Mouse (Mus musculus) layer of hippocampus, adult 9-10 months (tissue): ENCODE results near the gene Scaf4.
A peak's percentile ranks its signal among the peaks of the same experiment; 100 is the strongest.

ENCODE experiments used
- DNase-seq: peaks from one replicate; pipeline ENCODE4 v3.0.0; 2022; ENCODE audit warnings: low spot score

Gene Scaf4

DNA sequence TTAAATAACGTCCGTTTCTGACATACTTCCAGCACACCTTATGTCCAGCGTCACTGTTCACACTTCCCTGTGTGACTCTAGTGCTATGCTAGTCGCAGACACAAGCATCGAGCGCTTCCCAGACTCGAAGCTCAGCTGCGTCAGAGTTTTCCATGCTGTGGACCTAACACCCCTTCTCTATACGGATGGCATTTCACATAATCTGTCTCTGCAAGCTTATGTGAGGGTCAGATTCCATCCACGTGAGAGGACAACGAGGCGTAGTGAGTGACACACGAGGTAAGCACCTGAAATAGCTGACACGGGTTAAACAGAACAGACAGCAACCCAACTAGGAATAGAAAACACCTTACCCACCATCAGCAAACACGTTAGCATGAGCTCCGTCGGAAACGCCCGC lies 82.2 kb downstream of the Scaf4 start:
- DNase-seq, result no peak

DNA sequence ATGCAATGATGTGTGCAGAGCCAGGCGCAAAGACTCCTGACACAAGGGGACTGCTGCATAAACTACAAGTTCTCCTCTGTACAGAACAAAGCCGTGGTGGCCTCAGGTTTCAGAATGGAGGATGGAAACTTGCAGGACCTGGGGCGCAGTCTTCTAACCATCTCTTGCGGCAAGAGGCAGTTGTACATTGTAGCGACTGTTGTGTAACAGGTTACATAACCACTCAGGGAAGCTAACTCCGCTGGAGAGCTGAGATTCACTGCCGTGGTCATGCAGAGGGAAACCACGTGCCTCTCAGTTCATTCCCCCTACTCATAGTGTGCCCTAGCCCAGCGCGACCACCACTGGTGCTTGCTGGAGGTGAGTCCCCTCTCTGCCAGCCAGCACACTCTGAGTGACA lies 85.1 kb downstream of the Scaf4 start:
- DNase-seq, result no peak

DNA sequence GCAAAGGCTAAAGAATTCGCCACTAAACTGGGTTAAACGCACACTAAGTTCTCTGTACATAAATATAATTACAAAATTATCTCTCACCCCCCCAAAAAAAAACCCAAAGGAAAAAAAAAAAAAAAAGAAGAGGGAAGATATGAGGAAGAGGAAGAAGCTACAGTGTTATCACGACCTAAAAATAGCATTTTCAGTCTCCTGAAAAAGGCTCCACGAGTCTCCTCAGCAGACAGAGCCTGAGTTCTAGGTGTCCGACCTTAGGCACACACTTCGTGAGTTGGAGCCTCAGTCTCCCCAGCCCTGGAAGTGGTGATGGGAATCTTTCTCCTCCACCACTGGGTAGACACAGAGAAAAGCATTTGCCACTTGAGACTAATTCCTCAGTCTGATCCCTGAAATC lies 85.7 kb downstream of the Scaf4 start:
- no peak for DNase-seq

DNA sequence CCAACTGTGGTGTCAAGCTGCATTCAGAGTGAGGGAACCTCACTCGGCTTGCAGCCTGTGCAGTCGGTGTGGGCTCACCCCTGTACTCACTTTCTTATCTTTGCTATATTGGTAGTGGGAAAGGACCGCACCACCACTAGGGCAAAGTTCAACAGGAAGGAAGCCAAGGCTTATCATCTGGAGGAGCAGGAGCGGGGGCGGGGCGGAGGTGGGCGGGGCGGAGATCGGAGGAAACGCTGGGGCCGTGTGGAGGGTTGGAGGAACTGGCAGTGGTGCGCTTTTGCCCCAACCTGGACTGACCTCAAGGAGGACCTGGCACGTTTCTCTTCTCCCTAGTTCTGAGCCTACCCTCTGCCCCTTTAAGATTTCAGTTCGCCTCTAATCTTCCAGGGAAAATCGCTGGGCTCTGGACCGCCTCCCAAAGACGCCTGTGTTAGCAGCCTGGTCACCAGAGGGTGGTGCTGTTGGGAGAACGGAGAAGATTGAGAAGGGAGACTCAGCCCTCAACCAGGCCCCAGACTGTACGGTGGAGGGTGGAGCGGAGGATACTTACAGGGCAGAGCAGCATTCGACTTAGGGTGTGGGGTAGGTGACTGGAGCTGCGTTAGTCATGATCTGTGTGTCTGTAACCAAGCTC lies 86.8 kb downstream of the Scaf4 start:
- DNase-seq, result no peak

DNA sequence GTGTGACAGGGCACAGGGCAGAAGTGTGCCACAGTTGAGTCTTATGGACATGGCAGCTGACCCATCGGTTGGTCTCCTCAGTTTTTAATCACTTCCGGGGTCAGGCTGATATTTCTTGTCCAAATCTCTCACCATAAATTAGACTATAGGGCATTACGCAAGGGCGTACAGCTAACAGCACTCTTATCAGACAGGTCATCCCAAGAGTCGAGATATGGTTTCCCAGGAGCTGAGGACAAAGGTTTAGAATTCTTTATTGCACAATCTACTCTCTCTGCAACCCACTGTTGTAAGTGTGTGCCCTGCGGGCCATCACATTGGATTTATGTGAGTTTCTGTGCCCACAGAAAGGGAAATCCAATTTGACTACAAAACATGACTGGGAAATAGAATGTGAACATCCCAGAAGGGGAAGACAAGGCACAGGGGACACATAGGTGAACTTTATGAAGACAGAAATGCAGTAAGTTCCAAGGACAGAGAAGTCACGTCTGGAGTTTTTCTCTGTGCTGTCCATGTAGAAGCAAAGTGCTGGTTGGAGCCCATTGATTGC lies 87.5 kb downstream of the Scaf4 start:
- DNase-seq, result no peak

DNA sequence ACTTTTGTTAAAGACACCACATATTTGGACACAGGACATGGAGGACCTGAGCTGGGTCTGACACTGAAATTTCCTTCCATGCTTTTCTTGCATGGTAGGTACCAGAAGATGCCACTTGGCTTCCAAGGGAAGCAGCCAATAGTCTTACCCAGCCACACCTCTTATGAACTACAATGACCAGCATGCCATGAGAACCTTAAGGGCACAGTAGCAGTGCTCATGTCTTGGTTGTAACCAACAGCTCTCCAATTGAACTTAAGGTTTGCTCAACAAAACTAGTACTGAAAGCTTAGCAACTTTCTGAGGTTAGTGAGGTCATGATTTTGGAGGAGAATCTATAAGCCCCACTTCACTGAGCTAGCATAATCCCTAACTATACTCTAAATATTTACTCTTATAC lies 90.6 kb downstream of the Scaf4 start:
- no peak for DNase-seq

DNA sequence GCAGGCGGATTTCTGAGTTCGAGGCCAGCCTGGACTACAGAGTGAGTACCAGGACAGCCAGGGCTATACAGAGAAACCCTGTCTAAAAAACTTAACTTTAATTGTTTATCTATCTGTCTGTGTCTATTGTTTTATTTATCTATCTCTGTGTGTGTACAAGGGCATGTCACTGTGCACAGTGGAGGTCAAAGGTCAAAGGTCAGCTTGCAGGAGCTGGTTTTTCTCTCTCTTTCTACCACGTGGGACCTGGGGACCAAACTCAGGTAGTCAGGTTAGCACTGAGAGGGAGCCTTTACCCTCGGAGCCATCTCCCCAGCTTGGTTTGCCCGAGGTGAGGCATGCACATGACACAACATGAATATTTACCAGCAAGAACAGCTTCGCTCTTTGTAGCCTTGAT lies 93.0 kb downstream of the Scaf4 start:
- DNase-seq, result no peak

DNA sequence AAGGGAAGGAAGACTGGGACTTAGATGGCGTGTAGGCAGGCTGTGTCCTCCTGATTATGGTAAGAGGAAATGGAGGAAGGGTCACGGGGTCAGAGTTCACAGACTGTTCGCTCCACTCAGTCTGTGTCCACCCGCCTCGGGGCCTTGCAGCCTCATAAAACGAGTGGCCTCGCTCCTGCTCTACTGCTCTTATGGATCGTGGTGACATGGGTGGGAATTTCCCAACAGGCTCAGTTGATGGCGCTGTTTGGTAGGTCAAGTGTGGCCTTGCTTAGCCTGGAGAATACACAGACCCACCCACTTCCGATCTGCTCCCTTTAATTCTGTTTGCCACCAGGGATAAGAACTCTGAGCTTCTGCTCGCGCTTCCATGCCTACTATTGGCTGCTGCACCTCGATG lies 96.8 kb downstream of the Scaf4 start:
- DNase-seq, result no peak

DNA sequence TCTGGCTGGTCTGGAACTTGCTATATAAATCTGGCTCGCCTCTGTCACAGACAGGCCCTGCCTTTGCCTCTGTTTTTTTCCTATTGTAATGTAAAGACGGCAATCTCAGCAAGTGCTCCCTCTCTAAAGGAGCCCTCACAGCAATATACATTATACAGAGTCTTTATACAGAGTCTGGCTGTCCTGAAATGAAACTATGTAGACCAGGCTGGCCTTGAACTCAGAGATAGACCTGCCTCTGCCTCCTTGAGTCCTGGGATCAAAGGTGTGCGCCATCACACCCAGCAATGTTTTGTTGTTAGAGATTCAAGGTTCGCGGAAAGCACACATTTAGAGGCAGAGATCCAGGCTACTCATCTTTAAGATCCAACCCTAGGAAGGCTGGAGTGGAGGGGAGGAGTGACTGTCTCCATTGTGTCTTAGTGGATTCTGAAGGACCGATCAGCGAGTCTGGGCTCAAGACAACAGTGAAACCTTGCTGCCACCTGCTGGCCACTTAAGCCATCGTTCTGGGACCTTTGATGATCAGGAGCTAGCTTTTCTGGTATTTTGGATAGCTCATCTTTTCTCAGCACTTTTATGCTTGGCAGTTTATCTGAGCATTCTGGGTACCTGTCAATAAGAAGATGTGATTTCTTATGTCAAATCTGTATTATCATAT lies 98.2 kb downstream of the Scaf4 start:
- DNase-seq, result peak; percentile 74

DNA sequence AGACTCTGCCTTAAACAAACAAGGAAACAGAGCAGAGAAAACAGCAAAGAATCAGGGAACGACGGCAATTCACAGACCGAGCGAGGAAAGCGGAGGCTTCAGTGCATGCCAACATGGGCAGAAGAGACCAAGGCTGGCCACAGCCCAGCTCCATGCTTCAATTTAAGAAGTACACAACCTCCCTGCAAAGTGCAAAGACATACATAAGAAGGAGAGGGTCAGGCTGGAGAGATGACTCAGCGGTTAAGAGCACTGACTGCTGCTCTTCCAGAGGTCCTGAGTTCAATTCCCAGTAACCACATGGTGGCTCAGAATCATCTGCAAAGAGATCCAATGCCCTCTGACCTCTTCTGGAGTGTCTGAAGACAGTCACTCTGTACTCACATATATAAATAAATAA lies 100.2 kb downstream of the Scaf4 start:
- DNase-seq, result no peak

DNA sequence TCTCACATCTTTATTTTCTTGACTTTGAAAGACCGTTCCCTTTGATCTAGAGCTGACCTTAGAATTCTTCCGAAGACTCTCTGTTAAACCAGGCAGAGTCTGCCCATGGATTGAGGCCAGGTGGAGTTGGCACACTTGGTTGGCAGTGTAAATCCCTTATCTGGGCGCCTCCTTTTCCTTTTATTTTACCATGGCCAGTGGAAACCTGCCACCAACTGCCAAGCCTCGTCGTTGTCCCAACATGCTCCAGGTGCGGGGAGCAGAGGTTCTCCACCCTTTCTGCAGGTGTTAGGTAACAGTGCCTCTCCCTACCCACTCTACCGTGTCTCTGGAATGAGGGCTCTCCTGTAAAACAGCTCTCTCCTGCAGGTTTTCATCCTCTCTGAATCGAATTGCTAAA lies 102.6 kb downstream of the Scaf4 start:
- DNase-seq, result no peak

DNA sequence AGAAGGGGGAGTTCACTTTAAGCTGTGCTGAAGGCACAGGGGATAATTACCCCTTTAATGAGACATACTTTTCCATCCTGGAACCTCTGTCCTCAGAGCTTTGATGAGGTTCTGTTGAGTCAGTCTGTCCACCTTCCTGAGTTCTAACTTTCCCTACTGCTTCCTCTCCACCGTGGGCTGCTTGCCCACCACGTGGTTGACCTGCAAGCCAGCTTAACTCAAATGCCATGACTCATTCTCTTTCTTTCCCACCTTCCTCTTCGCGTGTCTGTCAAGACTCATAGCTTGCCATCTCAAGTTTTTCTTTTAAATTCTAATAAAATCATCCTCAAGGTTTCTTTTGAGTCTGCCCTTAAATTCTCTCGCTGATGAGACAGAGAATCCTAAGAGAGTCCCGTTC lies 103.3 kb downstream of the Scaf4 start:
- DNase-seq, result no peak

DNA sequence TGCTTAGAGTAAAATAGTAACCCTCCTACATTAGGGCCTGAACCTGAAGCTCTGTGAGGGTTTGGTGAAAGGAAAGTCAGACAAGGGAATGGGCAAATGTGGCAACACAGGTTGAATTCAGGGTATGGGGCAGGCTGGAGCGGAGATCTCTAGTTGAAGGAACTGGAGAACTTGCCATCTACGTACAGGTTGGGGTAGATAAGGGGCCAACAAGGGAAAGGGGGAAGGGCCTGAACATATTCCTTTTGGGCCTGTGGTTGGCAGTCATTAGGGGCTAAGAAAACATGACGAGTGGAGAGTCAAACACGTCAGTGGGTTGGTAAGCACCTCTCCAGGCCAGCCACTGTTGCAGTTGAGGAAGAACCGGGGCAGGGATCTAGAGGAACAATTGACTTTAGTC lies 104.4 kb downstream of the Scaf4 start:
- no peak for DNase-seq

DNA sequence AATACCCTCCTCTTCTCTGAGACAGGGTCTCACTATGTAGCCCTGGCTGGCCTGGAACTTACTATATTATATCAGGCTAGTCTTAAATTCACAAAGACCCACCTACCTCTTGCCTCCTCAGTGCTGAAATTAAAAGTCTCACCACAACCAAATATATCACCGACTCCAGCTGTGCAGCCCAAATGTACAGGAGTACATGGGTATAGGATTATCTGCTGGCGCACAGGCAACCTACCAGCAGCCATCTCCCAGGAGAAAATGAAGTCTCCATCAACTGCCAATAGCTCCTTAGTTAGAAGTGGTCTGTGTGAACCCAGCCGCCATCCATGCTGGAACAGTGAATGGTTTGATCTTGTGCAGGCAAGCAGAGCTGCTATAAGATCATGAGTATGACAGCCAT lies 105.9 kb downstream of the Scaf4 start:
- DNase-seq, result no peak

DNA sequence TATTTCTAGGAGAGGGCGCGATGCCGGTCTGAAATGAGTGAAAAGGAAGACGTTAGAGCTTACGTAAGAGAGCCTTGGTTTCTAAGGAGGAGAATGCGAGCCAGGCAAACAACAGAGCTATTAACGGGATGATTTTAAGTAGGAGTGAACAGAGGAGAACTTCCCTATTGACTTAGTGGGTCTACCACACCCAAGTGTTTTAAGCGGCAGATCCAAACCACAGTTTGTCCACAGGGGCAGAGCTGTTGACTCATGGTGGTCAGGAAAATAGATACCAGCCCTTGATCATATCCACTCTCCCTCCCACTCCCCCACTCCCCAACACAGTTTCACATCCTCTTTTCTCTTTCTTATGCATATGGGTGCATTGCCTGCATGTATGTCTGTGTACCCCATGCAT lies 106.9 kb downstream of the Scaf4 start:
- no peak for DNase-seq

DNA sequence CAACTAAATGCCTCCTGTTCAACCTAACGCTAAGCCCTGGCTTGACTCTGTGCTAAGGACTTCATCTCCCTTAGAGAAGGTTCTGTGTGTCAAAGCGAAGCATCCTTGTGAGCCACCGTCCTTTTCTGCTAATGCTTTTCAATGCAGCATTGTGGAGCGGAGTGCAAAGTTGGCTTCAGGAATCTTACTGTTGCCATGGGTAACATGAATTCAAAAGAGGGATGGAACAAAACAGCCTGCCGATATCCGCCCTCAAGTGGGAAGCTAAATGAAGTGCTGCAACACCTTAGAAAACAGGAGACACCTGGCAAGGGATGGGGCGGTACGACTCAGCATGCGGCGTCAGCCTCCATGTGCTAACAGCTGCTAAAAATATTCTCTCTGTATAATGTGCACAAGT lies 107.8 kb downstream of the Scaf4 start:
- no peak for DNase-seq
